Mouse (Mus musculus) R1 (cell line): ENCODE results near the gene 4930564D02Rik.

Experiments
- DNase-seq: peaks from one replicate; pipeline ENCODE4 v3.0.0-alpha.2; 2018; ENCODE audit warnings: low read depth, low spot score

The 4930564D02Rik gene

GRCm38 (mm10) chr3:105058627-105059513, 7.8 kb upstream of the 4930564D02Rik start:
- DNase-seq = peak; percentile 90

GRCm38 (mm10) chr3:105059911-105060310, 6.7 kb upstream of the 4930564D02Rik start:
- no peak for DNase-seq

GRCm38 (mm10) chr3:105060992-105061391, 5.7 kb upstream of the 4930564D02Rik start:
- DNase-seq = no peak

- no peak for DNase-seq
Observed at GRCm38 (mm10) chr3:105061496-105061895, 5.1 kb upstream of the 4930564D02Rik start.

- DNase-seq = no peak
Observed at GRCm38 (mm10) chr3:105061991-105062390, 4.7 kb upstream of the 4930564D02Rik start.

- no peak for DNase-seq
Observed at GRCm38 (mm10) chr3:105062676-105063075, 4.0 kb upstream of the 4930564D02Rik start.

- DNase-seq = no peak
Observed at GRCm38 (mm10) chr3:105070553-105070952, 3.9 kb downstream of the 4930564D02Rik start.

- no peak for DNase-seq
Observed at GRCm38 (mm10) chr3:105071251-105071650, 4.6 kb downstream of the 4930564D02Rik start.

- DNase-seq = no peak
Observed at GRCm38 (mm10) chr3:105072536-105072935, 5.9 kb downstream of the 4930564D02Rik start.

- no peak for DNase-seq
Observed at GRCm38 (mm10) chr3:105075796-105076195, 9.2 kb downstream of the 4930564D02Rik start.

GRCm38 (mm10) chr3:105078231-105078826, 11.7 kb downstream of the 4930564D02Rik start:
- peak; percentile 77 for DNase-seq

GRCm38 (mm10) chr3:105087344-105087743, 20.7 kb downstream of the 4930564D02Rik start:
- no peak for DNase-seq

- DNase-seq = no peak
Observed at GRCm38 (mm10) chr3:105088638-105089037, 22.0 kb downstream of the 4930564D02Rik start.

- no peak for DNase-seq
Observed at GRCm38 (mm10) chr3:105090147-105090546, 23.5 kb downstream of the 4930564D02Rik start.

- peak; percentile 85 for DNase-seq
Observed at GRCm38 (mm10) chr3:105090981-105091380, 24.3 kb downstream of the 4930564D02Rik start.

GRCm38 (mm10) chr3:105092721-105093505, 26.3 kb downstream of the 4930564D02Rik start:
- no peak for DNase-seq

GRCm38 (mm10) chr3:105094448-105094847, 27.8 kb downstream of the 4930564D02Rik start:
- DNase-seq = peak; percentile 14

- no peak for DNase-seq
Observed at GRCm38 (mm10) chr3:105095026-105095425, 28.4 kb downstream of the 4930564D02Rik start.

- no peak for DNase-seq
Observed at GRCm38 (mm10) chr3:105097581-105097980, 30.9 kb downstream of the 4930564D02Rik start.

- DNase-seq = peak; percentile 21
Observed at GRCm38 (mm10) chr3:105099526-105100269, 33.1 kb downstream of the 4930564D02Rik start.

- DNase-seq = no peak
Observed at GRCm38 (mm10) chr3:105100270-105100589, 33.6 kb downstream of the 4930564D02Rik start.
